Mouse (Mus musculus): ENCODE results near the gene Zdhhc24. TPM values are rescaled to one million over a fixed set of nuclear protein-coding genes. Genes with fewer than 3 reads are reported as not detected.
"Not testable (repeated sequence)": the region's sequence is repeated elsewhere in the genome, so short reads cannot be mapped to it uniquely, and the experiment has no call there.

The Zdhhc24 gene
- total RNA-seq, 2 experiments from 2014 or later, result 2.0 to 2.6 TPM

- intact Hi-C loops (cut with DNase I), result loop anchor here (10.0 kb wide), 1 partner anchor 355 kb away; the partner anchor contains the start of gene 2010003K11Rik
- TF ChIP-seq CTCF (IDR thresholded peaks at IDR 0.05), result no peak
Measured at GRCm38 (mm10) chr19:4850281-4850680, 28.2 kb upstream of the Zdhhc24 start.

GRCm38 (mm10) chr19:4854552-4855469, 23.7 kb upstream of the Zdhhc24 start, which contains the start of gene Ctsf:
Gene Ctsf, plus strand, starts transcription at chr19:4855130.
- intact Hi-C loops (cut with DNase I), result loop anchor here (10.0 kb wide), 1 partner anchor 360 kb away; the partner anchor contains the start of gene 2010003K11Rik
- Histone ChIP-seq H3K4me3 (peak within 1 kb of the TSS; percentile 74), H3K27ac (peak within 1 kb of the TSS; percentile 98)
- peak; percentile 97 for DNase-seq
- TF ChIP-seq CTCF (IDR thresholded peaks at IDR 0.05), result peak; percentile 28; the same call in 1 of the 2 replicates

More at GRCm38 (mm10) chr19:4850281-4850680, 28.2 kb upstream of the Zdhhc24 start:
- DNase-seq, result no peak
- no peak overlapping the region for H3K4me3 ChIP-seq
- H3K27ac ChIP-seq, result no peak overlapping the region

- H3K4me3 ChIP-seq, result peak overlapping the region; percentile 74
Measured at GRCm38 (mm10) chr19:4855470-4855820, 23.0 kb upstream of the Zdhhc24 start.

GRCm38 (mm10) chr19:4855951-4856350, 22.5 kb upstream of the Zdhhc24 start:
- TF ChIP-seq CTCF (IDR thresholded peaks at IDR 0.05), result no peak
- intact Hi-C loops (cut with DNase I), result loop anchor here (10.0 kb wide), 1 partner anchor 361 kb away; the partner anchor contains the start of gene 2010003K11Rik
- no peak for DNase-seq
- Histone ChIP-seq H3K4me3 (peak overlapping the region; percentile 74), H3K27ac (peak overlapping the region; percentile 98)

More at GRCm38 (mm10) chr19:4855470-4855820, 23.0 kb upstream of the Zdhhc24 start:
- no peak for TF ChIP-seq CTCF (IDR thresholded peaks at IDR 0.05)
- intact Hi-C loops (cut with DNase I), result loop anchor here (10.0 kb wide), 1 partner anchor 361 kb away; the partner anchor contains the start of gene 2010003K11Rik
- DNase-seq, result no peak
- peak overlapping the region; percentile 98 for H3K27ac ChIP-seq

- peak; percentile 30 for DNase-seq
- no peak for TF ChIP-seq CTCF (IDR thresholded peaks at IDR 0.05)
- intact Hi-C loops (cut with DNase I), result loop anchor here (10.0 kb wide), 1 partner anchor 364 kb away; the partner anchor contains the start of gene 2010003K11Rik
- Histone ChIP-seq H3K4me3 (no peak overlapping the region), H3K27ac (no peak overlapping the region)
Measured at GRCm38 (mm10) chr19:4859081-4859480, 19.4 kb upstream of the Zdhhc24 start.

GRCm38 (mm10) chr19:4863048-4863447, 15.4 kb upstream of the Zdhhc24 start:
- intact Hi-C loops (cut with DNase I), result no loop called here
- no peak for TF ChIP-seq CTCF (IDR thresholded peaks at IDR 0.05)
- Histone ChIP-seq H3K27ac (peak overlapping the region; percentile 67), H3K4me3 (no peak overlapping the region)
- peak; percentile 28 for DNase-seq

- Histone ChIP-seq H3K27ac (peak overlapping the region; percentile 67), H3K4me3 (no peak overlapping the region)
- intact Hi-C loops (cut with DNase I), result no loop called here
- DNase-seq, result peak; percentile 77
- TF ChIP-seq CTCF (IDR thresholded peaks at IDR 0.05), result no peak
Measured at GRCm38 (mm10) chr19:4865147-4865546, 13.3 kb upstream of the Zdhhc24 start.

- Histone ChIP-seq H3K4me3 (peak overlapping the region; percentile 95), H3K27ac (peak overlapping the region; percentile 96)
- DNase-seq; intact Hi-C loops (cut with DNase I): not testable (repeated sequence)
Measured at GRCm38 (mm10) chr19:4874613-4875012, 3.9 kb upstream of the Zdhhc24 start.

- TF ChIP-seq CTCF (IDR thresholded peaks at IDR 0.05), result no peak
- Histone ChIP-seq H3K27ac (peak overlapping the region; percentile 96), H3K4me3 (peak overlapping the region; percentile 95)
- peak; percentile 84 for DNase-seq
- intact Hi-C loops (cut with DNase I), result no loop called here
Measured at GRCm38 (mm10) chr19:4876241-4876640, 2.2 kb upstream of the Zdhhc24 start.

GRCm38 (mm10) chr19:4876755-4877154, 1.7 kb upstream of the Zdhhc24 start:
- DNase-seq, result peak; percentile 89
- no peak for TF ChIP-seq CTCF (IDR thresholded peaks at IDR 0.05)
- Histone ChIP-seq H3K27ac (peak overlapping the region; percentile 96), H3K4me3 (peak overlapping the region; percentile 95)
- intact Hi-C loops (cut with DNase I), result no loop called here

GRCm38 (mm10) chr19:4877785-4878184, 683 bp upstream of the Zdhhc24 start, which contains the start of gene Actn3:
Gene Actn3, minus strand, starts transcription at chr19:4877909.
- intact Hi-C loops (cut with DNase I), result no loop called here
- DNase-seq, result peak; percentile 91
- TF ChIP-seq CTCF (IDR thresholded peaks at IDR 0.05), result no peak
- peak within 1 kb of the TSS; percentile 96 for H3K27ac ChIP-seq
- peak within 1 kb of the TSS; percentile 95 for H3K4me3 ChIP-seq

- TF ChIP-seq CTCF (IDR thresholded peaks at IDR 0.05), result no peak
- intact Hi-C loops (cut with DNase I), result no loop called here
- H3K4me3 ChIP-seq, result peak overlapping the region; percentile 95
- DNase-seq, result no peak
- H3K27ac ChIP-seq, result peak overlapping the region; percentile 96
Measured at GRCm38 (mm10) chr19:4879324-4879703, 846 bp downstream of the Zdhhc24 start.

- intact Hi-C loops (cut with DNase I), result no loop called here
- Histone ChIP-seq H3K4me3 (no peak overlapping the region), H3K27ac (no peak overlapping the region)
- TF ChIP-seq CTCF (IDR thresholded peaks at IDR 0.05), result no peak
- DNase-seq, result no peak
Measured at GRCm38 (mm10) chr19:4883961-4884360, 5.5 kb downstream of the Zdhhc24 start.
